Mouse (Mus musculus): Measurements from ENCODE around the gene Gm20521.

Gm20521 gene

GRCm38 (mm10) chr14:54893651-54894181 lies 10.5 kb downstream of the Gm20521 start:
- DNase-seq (ENCODE audit: extremely low spot score), result peak; percentile 98

GRCm38 (mm10) chr14:54894296-54895151 lies 11.3 kb downstream of the Gm20521 start:
- DNase-seq (ENCODE audit: extremely low spot score), result peak; percentile 68

GRCm38 (mm10) chr14:54897445-54897844 lies 14.2 kb downstream of the Gm20521 start:
- DNase-seq (ENCODE audit: extremely low spot score), result no peak

GRCm38 (mm10) chr14:54900383-54900782 lies 17.1 kb downstream of the Gm20521 start:
- DNase-seq (ENCODE audit: extremely low spot score), result peak; percentile 80

- no peak for DNase-seq (ENCODE audit: extremely low spot score)
These were observed 20.4 kb downstream of the Gm20521 start for GRCm38 (mm10) chr14:54903641-54904040.

DNA sequence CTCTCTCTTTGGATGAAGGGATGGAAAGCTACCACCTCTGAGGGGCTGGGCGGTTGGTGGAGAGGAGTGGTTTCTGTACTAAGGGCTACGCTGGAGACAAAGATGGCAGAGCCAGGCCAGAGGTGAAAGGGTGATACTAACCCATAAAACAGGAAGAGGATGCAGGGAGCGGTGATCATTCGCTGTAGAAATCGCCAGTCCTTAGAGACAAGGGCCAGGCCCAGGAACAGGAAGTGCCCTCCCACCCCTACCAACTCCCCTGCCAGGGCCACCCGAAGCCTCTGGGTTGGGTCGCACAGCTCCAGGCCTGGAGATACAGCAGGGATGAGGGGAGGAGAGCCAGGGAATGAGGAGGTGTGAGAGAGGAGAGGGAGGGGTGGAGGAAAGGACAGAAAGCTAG lies 25.4 kb downstream of the Gm20521 start:
- DNase-seq (ENCODE audit: extremely low spot score), result no peak

GRCm38 (mm10) chr14:54912109-54912850 lies 29.0 kb downstream of the Gm20521 start:
- DNase-seq (ENCODE audit: extremely low spot score), result peak; percentile 37

DNA sequence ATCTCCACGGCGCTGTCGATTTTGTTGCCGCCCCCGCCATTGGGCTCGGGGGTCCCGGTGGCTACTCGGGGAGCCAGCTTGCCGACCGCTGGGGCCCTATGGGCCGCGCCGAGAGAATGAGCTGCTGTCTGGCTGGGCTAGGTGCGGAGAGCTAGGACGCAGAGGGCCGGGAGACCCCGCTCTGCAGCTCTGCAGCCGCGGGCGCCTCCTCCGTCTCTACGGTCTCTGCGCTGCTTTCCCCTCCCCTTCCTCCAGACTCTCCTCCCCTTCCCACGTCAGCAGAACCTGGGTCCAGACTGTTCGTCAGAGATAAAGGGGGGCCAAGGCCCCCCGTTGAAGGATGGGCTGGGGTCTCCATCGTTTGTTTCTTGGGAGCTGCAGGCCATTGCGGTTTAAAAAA lies 29.6 kb downstream of the Gm20521 start, which contains the start of gene Slc22a17:
Slc22a17 (minus strand) TSS at position 247 of the 400 bp plus-strand sequence.
- DNase-seq (ENCODE audit: extremely low spot score), result peak; percentile 85

- no peak for DNase-seq (ENCODE audit: extremely low spot score)
These were observed 30.1 kb downstream of the Gm20521 start for GRCm38 (mm10) chr14:54913343-54913742.

DNA sequence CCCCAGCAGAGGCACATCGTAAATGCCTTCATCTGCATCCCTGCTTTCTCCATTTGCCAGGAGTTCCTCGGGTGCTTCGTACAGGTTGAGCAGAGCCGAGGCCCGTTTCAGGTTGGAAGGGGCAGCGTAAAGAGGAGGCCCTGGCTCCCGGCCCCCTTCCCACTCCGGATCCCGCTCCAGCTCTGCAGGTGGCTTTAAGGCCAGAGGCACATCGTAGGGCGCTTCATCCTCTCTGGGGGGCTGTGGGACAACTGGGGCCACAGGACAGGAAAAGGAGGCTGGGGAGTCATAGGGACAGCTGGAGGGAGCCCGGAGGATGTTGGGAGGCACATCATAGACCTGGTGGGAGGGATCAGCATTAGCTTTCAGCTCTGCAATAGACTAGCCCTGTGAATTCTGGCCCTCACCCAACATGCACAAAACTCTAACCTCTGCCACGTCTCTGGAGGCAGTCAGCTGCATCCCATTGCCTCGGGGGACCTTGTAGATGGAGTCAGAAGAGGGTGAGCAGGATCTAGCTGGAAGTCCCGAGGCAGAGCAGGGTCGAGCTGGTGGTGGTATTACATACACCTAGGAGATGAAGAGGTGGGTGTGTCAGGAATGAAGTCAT lies 36.9 kb downstream of the Gm20521 start:
- DNase-seq (ENCODE audit: extremely low spot score), result no peak

DNA sequence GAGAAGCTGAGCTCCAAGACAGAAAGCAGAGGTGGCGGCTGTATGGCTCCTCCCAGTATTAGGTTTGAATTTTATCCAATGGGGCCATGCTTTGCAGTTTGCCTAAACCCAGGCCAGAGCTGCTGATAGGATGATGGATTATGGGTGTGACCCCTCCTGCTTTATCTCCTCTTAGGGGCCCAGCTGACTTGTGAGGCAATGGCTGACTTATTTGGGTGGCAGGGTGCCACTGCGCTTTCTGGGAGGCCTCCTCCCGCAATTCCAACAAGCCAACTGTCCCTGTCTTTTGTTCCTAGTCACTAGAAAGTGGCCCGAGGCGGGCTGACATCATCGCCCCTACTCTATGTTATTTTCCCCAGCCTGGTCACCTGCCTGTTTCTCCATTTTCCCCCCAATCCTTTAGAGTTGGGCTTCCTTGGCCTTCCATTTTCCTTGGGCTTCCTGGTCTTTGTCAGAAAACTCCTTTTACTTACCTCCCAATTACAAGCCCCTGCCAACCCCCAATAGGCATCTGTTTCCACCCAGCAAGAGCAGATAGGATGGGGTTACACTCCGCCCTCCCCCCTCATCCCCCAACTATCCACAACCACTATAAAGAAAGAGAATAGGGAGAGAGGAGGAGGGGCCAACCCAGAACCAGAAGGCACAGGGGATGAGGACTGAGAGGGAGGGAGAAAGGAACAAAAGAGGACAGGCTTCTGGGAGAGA lies 41.6 kb downstream of the Gm20521 start:
- DNase-seq (ENCODE audit: extremely low spot score), result peak; percentile 80

DNA sequence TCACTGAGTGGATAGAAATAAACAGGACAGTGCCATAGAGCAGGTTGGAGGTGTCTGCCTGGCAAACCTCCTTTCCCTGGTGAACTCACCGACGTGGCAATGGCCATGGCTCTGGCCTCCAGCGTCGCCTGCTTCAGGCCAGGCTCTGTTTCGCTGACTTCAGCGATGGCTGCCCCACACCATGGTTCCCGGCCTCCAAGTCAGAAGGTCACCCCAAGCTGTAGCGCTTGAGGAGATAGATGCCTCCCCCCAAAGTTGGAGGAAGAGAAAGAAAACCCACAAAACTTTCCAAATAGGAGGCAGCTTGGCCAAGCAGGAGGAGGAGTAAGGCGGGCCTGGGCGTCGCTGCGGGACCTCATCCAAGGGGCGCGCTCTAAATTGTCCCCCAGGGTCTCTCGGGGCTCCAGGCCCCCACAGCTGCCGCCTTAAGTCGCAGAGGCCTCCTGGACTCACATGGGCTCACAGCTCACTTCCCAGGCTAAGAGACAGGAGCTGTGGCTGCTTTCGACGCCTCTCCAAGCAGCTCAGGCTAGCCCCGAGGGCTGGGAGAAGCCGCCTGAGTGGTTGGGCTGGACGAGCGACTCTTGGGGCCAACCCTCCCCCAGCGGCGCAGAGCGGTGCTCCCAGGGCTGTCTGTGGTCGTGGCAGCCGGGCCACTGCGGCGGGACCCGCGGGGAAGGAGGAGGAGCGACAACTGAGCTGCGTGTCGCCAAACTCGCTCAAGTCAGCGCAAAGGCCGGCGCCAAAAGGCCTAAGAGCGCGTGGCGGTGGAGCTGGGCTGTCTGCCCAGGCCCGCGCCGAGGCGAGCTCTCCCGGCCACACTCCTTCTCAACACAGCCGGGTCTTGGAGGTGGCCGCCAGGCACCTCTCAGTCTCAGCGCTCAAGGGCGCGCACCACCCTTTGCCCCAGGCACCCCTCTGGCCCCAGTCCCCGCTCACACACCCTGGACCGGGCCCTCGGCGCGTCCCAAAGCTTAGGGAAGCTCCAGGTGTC lies 42.4 kb downstream of the Gm20521 start, which contains the start of gene Efs:
Efs (minus strand) TSS at position 778 of the 994 bp plus-strand sequence.
- peak; percentile 73 for DNase-seq (ENCODE audit: extremely low spot score)

GRCm38 (mm10) chr14:54926401-54927158 lies 43.3 kb downstream of the Gm20521 start:
- DNase-seq (ENCODE audit: extremely low spot score), result peak; percentile 93

GRCm38 (mm10) chr14:54927296-54927695 lies 44.1 kb downstream of the Gm20521 start:
- DNase-seq (ENCODE audit: extremely low spot score), result no peak

GRCm38 (mm10) chr14:54929801-54930200 lies 46.6 kb downstream of the Gm20521 start:
- DNase-seq (ENCODE audit: extremely low spot score), result no peak

DNA sequence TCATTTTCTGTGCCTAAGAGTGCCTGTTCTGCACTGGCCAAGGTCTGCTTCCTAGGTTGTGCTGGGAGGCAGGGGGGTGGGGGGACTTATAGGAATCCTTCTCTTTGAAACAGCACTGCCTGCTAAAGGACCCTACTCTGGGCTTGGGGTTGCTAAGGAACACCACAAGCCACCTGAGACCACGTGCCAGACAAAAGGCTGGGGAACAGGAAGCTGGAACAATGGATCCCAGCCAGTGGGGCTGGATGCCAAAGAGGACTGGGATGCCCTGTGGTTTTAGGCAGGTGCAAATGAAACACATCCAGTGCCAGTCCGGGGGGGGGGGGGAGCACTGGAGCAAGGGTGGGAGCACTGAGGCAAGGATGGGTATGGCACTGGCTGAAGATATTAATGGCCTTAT lies 47.2 kb downstream of the Gm20521 start:
- DNase-seq (ENCODE audit: extremely low spot score), result no peak

DNA sequence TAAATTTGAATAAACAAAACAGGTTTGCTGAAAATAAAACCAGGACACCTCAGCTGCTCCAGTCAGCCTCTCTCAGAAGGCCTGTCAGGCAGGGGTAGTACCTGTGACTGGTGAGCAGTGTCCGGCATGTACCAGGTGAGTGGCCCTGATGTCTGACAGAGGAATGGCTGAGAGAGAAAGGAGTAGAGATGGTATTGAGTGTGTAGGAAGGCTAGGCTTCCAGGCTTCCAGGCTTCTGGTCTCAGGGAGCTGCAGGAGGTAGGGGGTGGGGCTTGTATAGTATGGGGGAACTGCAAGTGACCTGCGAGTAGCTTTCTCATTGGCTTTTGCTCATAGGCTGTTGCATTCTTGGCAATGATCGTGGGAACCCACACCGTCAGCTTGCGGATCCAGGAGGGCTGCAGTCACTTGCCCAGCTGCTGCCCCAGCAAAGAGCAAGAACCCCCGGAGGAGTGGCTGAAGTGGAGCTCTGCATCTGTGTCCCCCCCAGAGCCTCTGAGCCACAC lies 49.5 kb downstream of the Gm20521 start, which contains the start of gene Il25:
Il25 (plus strand) TSS at position 51 of the 506 bp plus-strand sequence.
- DNase-seq (ENCODE audit: extremely low spot score), result no peak

DNA sequence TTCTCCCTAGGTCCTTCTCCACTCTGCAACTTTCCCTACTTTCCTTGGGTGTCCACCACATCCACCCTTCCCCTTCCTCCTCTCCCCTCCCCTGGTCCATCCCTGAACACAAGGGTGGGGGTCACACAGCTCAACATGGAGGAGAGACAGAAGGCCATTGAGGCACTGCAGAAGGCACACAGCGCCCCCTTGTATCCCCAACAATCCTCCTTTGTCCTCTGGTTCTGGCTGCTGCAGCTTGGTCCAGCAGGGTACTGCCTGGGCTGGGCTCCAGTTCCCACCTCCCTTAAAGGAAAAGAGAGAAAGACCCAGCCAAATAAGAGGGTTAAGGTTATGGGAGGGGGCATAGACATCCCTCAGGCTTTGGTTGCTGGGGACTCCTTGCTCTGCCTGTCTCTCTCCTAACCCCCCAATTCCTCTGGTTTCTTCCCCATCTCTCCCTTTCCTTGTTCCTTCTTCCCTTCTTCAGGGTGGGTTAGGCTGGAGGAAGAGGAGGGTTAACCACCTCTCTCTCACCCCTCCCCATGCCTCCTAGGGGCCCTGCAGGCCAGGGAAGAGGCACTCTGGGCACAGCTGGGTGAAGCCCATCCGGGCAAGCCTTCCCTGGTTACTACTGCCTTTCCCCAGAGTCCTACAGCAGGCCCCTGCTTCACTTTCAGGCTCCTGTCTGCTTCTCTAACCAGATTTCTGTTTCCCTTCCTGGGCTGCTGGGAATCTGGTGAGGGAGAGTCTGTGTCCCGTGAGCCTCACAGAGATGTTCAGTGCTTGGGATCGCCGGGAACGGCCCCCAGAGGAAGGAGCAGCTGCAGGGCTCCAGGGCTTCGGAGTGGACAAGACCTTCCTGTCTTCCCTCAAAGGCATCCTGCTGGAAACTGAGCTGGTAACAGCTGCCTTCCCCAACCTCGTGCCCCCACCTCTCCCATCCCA lies 52.9 kb downstream of the Gm20521 start, which contains the start of gene Cmtm5:
Cmtm5 (plus strand) TSS at position 358 of the 927 bp plus-strand sequence.
- DNase-seq (ENCODE audit: extremely low spot score), result no peak
